Mouse (Mus musculus): ENCODE data around the gene Aff4.
A peak's percentile ranks its signal among the peaks of the same experiment; 100 is the strongest.
"Not testable (repeated sequence)": the region's sequence is repeated elsewhere in the genome, so short reads cannot be mapped to it uniquely, and the experiment has no call there.

The Aff4 gene

DNA sequence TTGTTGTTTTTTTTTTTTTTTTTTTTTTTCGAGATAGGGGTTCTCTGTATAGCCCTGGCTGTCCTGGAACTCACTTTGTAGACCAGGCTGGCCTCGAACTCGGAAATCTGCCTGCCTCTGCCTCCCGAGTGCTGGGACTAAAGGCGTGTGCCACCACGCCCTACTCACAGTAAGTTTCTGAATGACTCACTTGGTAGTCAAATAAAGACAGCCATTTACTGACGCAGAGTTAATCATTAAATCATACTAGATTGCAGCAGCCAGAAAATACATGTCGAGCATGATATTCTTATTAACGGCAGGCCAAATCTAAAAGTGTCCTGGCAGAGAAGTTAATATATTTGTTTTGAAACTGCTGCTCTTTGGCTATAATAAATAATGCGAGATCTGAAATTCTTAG, 9.6 kb upstream of the Aff4 start:
- DNase-seq: not testable (repeated sequence)

DNA sequence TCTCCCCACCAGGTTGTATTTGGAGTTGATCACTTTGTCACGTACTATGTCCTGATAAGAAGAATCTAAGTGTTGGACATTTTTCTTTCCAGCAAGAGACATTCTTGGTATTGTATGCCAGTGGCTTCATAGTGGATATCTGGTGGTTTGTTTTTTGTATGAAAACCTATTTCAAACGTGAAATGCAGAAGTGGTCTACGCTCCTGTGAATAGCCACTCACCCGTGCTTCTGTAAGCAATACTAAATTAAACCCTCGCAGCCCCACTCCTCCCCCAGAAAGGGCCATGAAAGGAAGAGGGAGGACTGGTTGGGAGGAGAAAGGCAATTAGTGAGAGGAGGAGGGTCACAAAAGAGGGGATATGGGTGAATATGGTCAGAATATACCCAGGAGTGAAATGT, 7.9 kb upstream of the Aff4 start:
- no peak for DNase-seq

DNA sequence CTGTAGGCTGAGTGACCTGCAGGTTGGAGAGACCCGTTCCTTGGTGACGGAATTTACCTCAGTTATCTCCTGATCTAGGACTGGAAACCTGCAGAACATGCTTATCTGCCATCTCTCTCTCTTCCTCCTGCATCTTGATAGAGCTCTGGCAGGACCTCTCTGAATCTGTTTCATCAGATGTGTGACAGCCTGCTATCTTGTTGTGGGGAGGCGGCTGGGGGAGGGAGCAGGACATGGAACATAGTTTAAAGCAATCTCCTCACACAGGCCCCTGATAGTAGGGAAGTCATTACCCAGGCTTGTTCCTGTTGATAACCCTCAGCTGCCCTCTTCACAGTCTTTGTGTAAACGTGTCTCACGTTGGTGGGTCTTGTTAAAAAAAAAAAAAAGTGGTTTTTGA, 5.3 kb upstream of the Aff4 start:
- DNase-seq: no peak

DNA sequence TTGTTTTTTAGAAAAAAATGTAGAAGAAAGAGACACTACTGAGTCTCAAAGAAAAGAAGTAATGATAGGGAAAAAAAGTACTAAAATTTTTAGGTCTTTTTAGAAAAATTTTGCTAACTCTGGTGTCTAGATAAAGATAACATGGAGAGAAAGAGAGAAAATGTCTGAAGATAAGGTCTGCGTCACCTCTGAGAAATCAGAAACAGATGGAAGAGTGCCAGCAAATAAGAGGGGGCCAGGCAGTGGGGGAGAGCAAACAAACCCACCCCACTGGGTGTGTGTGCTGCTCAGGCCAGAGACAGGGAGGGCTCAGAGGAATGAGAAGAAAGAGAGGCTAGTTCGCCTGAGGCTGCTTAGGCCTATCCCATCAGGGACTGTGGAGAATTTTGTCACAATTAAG, 4.9 kb upstream of the Aff4 start:
- no peak for DNase-seq

DNA sequence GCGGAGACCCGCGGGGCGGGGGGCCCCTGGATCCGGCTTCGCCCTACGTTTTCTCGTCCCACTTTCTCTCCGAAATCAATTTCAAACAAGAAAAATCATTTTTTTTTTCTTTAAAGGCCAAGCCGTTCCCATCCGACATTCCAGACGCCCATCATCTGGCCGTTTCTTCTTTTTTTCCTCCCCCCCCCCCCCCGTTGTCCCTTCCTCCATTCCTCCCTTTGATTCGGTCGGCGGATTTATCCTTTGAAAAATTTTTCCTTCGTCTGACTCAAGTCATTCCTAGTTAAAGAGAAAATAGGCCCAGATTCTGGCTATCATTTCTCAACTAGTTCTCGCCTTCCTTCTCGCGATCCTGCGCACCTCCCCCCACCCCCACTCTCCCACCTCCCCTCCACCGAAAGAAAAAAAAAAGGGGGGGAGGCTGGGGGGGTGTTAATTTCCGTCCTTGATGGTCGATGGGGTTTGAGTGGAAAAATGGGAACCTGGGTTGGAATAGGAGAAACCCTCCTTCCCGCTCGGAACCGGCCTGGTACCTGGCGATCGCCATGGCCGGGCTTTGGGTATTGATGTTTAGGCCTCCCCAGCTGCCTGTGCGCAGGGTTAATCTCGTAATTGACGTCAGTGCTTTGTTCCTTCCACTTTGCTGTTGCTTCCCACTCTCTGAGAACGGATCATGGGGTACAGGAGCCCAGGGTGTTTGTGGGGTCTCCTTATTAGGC, 750 bp downstream of the Aff4 start:
- DNase-seq: peak; percentile 56

DNA sequence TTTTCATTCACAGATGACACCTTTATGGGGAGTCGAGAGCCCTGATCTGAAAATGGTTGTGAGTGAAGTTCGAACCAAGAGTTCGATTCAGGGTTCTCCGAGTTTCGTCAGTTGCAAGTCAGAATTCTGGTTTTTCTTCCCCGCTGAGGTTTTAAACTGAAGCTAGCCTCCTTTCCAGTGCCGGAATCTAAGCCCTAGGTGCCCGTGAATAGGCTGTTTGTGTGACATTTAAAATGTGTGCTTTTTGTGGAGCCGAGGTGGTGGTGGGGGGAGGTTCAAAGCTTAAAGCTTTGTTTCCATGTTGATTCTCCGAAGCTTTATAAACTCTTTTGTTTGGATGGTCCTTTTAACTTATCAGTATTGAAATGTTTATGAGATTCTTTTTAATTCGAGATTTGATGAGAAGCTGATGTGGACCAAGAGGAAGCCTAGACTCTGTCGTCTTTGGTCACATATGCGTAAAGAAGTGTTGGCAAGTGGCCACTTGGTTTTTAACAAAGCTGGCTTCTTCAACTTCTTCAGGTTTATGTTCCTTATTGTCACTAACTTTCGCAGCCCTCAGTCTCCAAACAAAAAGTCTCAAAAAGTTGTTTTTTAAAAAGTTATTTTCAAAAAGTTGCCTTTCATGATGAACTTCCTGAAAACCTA, 1.4 kb downstream of the Aff4 start:
- peak; percentile 45 for DNase-seq

DNA sequence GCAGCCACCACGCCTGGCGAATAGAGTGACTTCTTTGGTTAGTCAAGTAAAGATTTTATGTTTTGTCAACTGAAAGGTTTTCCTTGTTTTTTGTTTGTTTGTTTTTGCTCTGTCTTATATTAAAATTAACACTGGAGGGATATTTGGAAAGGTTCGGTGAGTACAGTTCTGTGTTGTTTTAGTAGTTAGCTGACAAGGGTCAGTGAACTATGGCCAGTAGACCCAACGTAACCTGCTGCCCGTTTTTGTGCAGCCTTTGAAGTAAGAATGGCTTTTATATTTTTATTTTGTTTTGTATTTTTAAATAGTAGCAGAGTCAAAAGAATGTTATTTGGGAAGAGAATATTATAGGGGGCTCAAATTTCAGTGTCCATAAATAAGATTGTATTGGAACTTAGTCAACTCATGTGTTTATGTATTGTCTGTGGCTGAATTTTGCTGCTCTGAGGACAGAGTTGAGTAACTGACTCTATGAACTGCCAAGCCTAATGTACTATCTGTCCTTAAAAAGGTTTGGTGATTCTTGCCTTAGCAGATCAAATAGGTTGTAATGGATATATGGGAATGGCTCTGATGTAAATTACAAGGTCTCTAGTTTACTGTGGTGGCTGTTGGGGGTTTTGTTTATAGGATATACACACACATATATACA, 8.0 kb downstream of the Aff4 start:
- no peak for DNase-seq

DNA sequence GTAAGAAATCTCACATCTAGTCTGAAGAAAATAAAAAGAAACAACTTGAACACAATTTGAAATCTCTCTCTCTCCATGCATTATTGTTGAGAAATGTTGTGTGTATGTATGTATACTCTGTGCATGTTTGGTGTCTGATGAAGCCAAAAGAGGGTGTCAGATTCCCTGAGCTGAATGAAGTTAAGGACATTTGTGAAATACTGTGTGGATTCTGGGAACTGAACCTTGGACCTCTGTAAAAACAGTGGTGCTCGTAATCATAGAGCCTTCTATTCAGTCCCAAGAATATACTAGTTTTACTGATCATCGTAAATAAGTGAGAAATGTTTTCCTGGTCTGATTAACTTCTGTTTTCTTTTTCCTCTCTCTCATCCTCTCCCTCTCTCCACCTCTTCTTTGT, 16.4 kb downstream of the Aff4 start:
- no peak for DNase-seq

DNA sequence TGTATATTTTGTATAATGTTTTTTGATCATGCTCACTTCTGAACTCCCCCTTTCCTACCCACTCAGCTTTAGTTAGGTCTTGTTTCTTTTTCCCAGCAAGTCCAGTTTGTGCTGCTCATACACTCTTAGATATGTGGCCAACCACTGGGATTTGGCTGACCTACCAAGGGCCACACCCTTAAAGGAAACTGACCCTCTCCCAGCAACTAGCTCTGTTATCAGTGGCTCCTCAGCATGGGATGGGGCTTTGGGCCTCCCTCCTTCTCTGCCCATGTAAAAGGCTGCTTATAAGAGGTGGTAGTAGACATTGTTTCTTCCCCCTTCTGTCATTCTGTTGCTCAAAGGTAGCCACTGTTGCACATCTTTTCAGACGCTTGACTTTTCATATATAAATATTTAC, 28.3 kb downstream of the Aff4 start:
- no peak for DNase-seq

DNA sequence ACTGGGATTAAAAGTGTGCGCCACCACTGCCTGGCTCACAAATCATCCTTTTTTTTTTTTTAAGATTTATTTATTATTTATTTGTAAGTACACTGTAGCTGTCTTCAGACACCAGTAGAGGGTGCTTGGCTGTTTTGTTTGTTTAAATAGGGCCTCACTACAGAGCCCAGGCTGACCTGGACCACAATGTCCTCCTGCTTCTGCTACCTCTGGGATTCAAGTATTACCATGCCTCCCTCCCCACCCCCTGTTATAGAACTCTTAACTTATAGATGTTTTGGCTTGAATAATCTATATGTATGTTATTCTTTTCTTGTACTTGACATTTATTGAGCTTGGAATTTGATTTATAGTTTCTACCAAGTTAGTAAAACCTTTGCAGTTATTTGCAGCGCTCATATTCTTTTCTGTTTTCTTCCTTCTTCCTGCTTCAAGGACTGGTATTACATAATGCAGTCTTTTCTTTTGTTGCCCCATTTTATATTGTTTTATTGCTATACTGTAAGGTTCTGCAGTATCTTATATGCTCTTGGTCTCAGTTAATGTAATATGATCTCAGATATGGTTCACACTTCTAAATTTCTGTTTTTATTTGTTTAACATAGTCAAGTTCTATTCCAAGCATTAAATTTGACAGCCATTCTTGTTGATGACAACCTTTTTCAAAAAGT, 33.3 kb downstream of the Aff4 start:
- no peak for DNase-seq

DNA sequence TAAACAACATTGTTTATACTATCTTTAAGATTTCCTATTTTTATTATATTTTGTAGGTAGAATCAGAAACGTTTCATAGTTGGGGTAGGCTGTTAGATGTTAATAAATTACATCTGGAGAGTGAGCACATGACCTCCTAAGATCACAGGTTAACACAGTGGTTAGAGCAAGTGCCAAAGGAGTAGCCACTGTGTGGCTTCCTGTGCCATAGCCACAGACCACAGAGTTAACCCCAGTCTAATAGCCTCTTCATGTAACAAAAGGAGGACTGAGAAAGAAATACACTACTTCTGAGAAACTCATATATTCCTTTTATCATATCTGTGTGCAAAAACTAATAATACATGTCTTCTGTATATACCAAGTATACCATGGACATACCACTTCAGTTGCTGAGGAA, 43.2 kb downstream of the Aff4 start:
- DNase-seq: no peak

DNA sequence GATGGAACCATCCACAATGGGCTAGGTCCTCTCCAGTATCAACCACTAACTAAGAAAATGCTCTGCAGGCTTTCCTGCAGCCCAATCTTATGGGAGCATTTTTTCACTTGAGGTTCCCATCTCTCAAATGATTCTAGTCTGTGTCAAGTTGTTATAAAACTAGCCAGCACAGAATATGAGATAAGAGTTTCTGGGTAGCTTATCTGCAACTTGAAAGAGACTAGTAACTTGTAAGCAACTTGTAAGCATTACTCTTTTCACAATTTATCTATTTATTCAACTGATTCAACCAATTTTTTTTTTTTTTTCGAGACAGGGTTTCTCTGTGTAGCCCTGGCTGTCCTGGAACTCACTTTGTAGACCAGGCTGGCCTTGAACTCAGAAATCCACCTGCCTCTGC, 53.0 kb downstream of the Aff4 start:
- no peak for DNase-seq

DNA sequence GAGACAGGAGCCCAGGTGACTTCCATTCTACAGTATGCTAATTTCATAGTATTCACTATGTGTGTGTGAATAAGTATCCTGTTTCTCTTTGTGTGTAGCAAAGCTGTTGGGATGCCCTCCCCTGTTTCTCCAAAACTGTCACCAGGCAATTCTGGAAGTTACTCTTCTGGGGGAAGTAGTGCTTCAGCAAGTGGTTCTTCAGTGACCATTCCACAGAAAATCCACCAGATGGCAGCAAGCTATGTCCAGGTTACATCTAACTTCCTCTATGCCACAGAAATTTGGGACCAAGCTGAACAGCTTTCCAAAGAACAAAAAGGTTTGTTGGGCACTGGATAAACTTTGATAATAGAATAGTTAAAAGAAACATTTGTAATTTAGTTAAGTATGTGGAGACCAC, 61.1 kb downstream of the Aff4 start:
- DNase-seq: no peak

DNA sequence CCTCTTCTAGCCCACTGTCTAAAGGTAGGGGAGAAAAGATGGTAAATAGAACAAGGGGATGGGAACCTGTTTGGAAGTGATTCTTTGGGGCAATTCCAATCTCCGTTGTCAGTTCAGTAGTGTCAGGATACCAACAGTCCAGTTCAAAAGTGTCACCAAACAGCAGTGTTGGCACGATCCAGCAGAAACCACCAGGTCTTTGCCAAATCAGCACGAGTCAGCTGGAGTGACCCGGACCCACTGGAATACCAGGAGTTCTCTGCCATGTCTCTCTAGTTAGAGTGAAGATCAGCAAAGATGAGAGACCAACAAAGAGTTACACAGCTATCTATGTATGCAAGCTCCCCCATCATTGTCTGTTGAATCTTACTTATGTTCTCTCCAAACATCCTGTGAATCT, 63.2 kb downstream of the Aff4 start:
- DNase-seq: no peak

DNA sequence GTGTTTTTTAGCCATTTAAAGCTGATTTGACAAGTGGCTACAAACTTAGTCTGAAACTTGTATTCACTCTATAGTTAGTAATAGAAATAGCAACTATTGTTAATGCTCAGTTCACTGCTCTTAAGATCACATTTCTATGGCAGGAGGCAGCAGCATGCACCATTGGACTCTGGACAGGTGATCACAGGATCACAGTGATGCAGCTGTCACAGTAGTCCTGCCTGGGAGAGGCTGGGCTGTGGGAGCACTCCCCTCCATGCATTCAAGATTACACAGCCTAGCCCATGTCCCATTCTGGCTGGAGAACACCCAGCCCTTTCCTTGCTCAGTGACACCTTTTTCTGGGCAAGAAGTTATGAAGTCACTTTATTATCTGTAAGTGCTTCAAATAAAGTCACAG, 67.4 kb downstream of the Aff4 start:
- DNase-seq: no peak

DNA sequence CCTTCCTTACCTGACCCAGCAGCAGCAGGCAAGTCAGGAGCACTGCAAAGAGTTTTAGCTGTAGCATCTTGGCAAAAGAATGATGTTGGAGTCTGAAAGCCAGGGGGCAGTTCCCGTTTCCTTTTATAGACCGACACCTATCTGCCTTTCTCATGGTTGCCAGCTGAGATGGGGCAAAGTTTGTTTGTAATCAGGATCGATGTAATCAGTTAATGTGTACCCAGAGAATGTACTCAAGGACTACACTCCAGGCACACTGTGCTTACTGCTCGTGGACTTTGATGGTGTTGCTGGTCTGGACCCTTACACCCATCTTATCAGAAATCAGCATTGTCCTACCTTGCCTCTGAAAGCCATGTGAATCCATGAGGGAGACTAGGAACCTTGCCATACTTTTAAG, 72.4 kb downstream of the Aff4 start, which contains the start of gene Leap2:
Leap2 (minus strand) TSS at position 135 of the 400 bp plus-strand sequence.
- DNase-seq: no peak

DNA sequence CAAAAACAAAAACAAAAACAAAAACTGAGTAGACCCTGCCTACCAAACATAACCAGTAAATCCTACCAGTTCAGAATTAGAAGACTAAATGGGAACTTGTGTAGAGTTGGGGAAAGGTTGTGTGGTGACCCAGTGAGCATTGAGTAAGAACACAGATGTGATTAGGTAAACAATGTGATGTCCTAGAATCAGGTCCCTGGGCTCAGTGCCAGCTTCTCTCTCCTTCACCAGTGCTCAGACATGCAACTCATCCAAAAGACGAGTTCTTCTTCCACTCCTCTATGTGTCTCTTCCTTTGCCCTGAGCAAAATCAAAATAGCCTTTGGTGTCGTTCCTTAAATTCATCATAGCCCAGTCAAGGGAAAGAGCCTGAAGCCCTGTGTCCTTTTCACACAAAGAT, 74.2 kb downstream of the Aff4 start:
- no peak for DNase-seq

DNA sequence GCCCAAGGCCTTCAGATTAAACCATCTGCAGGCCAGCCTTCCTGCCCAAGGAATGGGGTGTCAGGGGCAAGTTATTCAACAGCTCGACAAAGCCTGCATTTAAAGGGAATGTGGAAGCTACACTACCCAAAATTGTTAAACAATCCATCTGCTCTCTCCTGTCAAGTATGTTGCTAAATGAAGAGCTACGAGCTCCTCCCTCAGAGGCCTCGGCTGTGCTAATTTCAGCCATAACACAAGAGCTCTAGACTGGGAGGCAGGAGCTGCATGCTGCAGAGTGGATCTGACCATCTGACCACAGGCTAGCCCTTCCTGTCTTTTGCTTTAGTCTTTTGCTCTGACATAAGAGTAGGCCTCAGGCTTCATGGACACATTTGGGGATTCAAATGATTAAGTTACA, 74.6 kb downstream of the Aff4 start:
- no peak for DNase-seq

DNA sequence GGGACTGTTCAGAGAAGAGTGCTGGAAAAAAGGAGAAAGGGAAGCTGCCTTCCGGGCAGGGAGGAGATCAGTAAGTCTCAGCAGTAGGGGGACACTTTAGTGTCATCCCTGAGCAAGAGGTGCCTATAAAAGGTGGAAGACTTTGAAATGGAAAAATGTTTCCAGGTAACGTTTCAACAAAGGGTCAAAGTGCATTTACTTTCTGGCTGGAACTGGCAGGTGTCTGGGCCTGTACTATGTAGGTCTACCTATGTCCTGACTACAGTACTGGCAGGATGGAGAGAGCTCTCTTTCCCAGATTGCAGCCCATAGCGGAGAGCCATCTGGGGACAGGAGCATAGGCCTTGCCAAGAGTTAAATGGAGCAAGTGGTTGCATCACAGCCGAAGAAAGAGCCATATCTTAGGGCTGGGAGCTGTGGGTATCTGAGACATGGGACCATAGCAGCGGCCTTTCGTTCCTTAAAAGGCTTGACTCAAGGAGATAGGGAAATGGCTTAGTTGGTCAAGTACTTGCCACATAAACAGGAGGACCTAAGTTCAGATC, 75.2 kb downstream of the Aff4 start:
- no peak for DNase-seq

DNA sequence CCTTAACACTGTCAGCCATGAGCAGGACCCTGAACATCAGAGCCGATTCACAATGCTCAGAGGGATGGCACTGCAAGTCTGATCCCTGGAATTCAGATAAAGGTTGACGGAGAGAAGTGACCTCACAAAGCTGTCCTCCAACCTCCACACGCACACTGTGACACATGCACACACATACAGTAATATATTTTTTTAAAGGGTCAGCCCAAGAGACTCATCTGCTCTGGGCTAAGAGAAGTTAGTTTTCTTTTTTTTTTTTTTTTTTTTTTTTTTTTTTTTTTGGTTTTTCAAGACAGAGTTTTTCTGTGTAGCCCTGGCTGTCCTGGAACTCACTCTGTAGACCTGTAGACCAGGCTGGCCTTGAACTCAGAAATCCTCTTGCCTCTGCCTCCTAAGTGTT, 76.3 kb downstream of the Aff4 start:
- DNase-seq: not testable (repeated sequence)

DNA sequence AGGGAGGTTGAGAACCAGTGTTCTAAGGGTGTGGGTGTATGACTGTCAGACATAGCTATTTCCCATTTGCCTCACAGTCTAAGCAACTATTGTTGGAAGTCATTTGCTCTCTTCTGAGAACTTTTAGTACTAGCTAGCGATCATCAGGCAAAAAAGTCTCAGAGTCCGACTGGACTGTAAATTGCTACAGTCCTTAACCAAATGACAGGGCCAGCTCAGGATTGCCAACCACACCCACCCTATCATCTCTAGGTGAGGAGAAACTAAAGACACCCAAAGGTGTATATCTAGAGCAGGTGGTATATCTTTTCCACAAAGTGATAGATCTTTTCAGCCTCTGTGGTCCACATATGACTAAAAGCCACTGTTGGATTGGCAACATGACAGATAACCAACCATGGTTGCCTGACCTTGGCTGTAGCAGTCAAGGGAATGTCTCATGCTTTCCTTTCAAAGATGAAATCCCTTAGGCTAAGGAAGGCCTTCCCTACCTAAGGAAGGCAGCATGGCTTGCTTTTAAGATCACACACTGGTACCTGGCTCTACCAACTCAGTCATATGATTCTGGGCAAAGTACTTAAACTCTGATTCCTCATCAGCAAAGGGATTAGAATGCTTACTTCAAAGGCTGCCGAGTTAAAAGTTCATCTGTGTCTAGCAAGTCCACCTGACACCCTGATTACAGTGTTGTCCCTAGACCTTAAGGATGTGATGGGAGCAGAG, 77.5 kb downstream of the Aff4 start:
- no peak for DNase-seq

DNA sequence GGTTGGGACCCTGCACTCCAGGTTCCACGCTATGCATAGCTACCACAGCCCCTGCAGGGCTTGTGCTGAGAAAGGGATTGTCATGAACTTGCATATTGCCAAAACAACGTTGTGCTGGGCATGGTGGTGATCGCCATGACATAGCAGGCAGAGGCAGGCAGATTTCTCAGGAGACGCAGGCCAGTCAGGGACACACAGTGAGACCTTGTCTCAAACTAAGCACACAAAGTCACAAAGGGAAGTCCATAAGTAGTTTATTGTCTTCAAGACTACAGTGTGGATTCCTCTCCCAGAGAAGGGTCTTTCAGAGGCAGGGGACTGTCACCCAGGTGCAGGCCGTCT, 78.1 kb downstream of the Aff4 start:
- no peak for DNase-seq

DNA sequence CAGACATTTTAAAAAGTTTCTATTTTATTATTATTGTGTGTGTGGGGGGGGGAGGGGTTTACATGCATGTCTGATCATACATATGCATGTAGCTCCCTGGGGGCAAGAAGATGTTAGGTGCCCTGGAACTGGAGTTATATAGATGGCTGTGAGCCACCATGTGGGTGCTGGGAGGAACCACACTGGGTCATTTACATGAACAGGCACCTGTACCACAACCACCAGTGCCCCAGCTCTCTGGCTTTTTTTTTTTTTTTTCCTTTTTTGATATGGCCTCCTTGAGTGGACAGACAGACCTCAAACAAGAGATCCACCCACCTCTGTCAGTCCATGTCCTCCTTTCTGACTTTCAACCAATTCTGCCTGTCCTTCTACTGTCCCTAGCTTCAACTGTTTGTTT, 78.5 kb downstream of the Aff4 start:
- no peak for DNase-seq

Measured in cerebellum, adult 9-10 months (tissue).